Mouse (Mus musculus) CD4-positive, CD25-positive, alpha-beta regulatory T cell (primary cell): ENCODE results near the gene Irx1. TPM values are rescaled to one million over a fixed set of nuclear protein-coding genes. Genes with fewer than 3 reads are reported as not detected.

Experiments used
- polyA plus RNA-seq: library from polyadenylated mRNA; unstranded; fragments of 100-300 nt; shearing (Covaris generic); gene quantifications from one replicate; pipeline ENCODE4 v1.2.1, GENCODE M21; 2017

Gene Irx1
- polyA plus RNA-seq: not detected

DNA sequence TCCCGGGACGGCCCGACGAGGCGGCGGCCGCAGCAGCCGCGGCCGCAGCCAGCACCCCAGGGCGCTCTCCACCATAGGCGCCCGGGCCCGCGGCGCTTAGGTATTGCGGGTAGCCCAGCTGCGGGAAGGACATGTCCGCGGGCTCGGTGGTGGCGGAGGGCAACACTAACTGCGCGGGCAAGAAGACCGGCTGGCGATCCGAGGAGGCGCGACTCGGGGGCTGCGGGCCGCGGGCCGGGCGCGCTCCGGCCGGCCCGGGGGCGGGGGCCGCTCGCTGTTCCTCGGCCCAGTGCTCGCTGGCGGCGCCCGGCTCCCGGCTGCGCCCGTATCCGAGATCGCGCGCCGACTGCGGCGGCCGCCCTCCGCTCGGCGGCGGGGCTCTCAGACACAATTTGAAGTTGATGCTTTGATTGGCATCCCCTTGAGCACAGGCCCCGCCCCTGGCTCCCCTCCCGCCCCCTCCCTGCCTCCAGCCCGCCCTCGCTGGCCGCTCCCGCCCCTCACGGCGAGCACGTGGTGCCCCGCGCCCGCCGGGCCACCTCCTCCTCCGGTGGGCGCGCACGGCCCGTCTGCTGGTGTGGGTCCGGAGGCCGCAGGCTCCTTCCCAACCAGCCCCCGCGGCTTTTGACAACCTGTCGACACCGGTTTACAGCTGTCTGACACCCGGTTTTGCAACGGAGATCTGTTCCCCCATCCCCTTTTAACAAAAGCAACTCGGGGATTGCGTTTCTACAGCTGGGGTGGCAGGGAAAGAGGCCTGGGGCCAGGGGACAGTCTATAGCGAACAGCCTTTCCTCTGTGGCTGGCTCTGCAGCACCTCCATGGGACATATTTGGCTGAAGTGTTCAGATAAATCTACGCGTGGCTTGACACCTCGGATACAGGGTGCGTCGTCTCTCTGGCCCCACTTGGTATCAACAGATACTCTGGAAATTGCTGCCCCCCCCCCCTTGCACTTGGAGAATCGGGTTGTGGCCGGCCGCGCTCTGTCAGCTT lies at the start of gene Irx1:
Gene Irx1, minus strand, starts transcription at position 368 of the 996 bp plus-strand sequence.

